Mouse (Mus musculus) kidney, adult 2 months (tissue): Measurements from ENCODE around the gene Prpf8.
"Not testable (repeated sequence)": the region's sequence is repeated elsewhere in the genome, so short reads cannot be mapped to it uniquely, and the experiment has no call there.

Source experiments
- CTCF ChIP-seq: fragments of 200-500 bp; conservative IDR thresholded peaks from 2 replicates; pipeline ENCODE4 v1.5.1; 2011; ENCODE audit warnings: low read depth, mild to moderate bottlenecking, control low read depth, low read length, moderate library complexity, mixed read lengths; ENCODE audit not compliant: insufficient read depth, insufficient read length
- POLR2A ChIP-seq: fragments of 200-500 bp; IDR thresholded peaks from one replicate; pipeline ENCODE4 v1.6.1; 2011; ENCODE audit warnings: low read depth, low read length, control low read depth

DNA sequence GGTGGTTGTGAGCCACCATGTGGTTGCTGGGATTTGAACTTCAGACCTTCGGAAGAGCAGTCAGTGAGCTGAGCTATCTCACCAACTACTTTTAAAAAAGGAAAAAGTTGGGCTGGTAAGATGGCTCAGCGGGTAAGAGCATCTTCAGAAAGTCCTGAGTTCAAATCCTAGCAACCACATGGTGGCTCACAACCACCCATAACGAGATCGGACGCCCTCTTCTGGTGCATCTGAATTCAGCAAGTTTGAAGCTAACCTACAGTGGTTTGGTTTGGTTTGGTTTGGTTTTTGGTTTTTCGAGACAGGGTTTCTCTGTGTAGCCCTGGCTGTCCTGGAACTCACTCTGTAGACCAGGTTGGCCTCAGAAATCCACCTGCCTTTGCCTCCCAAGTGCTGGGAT is 69.4 kb downstream of the Prpf8 start:
- TF ChIP-seq POLR2A, CTCF: not testable (repeated sequence)
